Mouse (Mus musculus) MN1 (cell line): Measurements from ENCODE around the gene 1700056E22Rik.

ENCODE experiments used
- DNase-seq: peaks from one replicate; pipeline ENCODE4 v3.0.0-alpha.2; 2016; ENCODE audit warnings: low spot score

1700056E22Rik gene

GRCm38 (mm10) chr1:184034011-184034557, at the start of gene 1700056E22Rik:
1700056E22Rik (minus strand) TSS chr1:184034301.
- peak; percentile 100 for DNase-seq

DNA sequence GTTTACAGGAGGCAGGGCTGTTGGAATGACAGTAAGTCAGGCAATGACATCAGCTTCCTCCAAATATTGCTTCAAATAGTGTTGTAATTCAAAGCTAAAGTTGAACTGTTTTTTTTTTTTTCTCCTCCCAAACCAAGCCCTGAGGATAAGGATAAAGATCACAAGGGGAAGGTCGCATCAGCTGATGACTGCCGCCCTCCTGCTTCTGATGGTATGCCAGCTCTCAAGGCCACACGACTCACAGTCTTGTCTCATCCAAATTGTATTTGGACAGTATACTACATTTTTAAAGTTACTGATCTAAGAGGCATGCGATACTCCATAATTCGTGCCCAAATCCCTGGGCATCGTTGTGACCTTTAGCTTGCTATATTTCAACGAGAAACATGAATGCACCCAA, 49.1 kb upstream of the 1700056E22Rik start:
- no peak for DNase-seq

DNA sequence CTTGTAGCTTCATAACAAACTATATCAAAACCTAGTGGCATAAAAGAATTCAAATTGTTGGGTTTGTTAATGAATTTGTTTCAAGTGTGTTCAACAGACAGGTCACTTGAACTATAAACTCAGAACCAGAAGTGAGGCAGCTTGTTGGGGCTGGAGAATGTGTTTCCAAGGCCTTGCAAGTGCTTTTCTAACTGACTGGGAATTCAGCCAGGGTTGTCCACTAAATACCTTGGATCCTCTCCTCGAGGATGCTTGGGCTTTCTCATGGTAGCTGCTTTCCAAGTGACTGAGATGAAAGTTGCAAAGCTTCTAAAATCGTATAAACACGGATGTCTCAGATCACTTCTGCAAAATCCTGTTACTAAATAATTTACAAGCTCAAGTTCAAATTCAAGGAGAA, 48.6 kb upstream of the 1700056E22Rik start:
- DNase-seq = no peak

- DNase-seq = no peak
Measured at GRCm38 (mm10) chr1:184079304-184079703, 45.2 kb upstream of the 1700056E22Rik start.

- DNase-seq = no peak
Measured at GRCm38 (mm10) chr1:184076756-184077155, 42.7 kb upstream of the 1700056E22Rik start.

- no peak for DNase-seq
Measured at GRCm38 (mm10) chr1:184076065-184076464, 42.0 kb upstream of the 1700056E22Rik start.

DNA sequence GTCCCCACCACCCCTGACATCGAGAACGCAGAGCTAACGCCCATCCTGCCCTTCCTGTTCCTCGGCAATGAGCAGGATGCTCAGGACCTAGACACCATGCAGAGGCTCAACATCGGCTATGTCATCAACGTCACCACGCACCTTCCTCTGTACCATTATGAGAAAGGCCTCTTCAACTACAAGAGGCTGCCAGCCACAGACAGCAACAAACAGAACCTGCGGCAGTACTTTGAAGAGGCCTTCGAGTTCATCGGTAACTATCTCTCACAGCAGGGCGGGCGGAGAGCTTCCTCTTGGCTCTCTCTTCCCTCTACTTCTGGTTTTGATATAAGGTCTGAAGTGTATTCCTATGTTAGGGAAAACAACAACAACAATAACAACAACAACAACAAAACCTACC, 34.9 kb upstream of the 1700056E22Rik start:
- DNase-seq = no peak

DNA sequence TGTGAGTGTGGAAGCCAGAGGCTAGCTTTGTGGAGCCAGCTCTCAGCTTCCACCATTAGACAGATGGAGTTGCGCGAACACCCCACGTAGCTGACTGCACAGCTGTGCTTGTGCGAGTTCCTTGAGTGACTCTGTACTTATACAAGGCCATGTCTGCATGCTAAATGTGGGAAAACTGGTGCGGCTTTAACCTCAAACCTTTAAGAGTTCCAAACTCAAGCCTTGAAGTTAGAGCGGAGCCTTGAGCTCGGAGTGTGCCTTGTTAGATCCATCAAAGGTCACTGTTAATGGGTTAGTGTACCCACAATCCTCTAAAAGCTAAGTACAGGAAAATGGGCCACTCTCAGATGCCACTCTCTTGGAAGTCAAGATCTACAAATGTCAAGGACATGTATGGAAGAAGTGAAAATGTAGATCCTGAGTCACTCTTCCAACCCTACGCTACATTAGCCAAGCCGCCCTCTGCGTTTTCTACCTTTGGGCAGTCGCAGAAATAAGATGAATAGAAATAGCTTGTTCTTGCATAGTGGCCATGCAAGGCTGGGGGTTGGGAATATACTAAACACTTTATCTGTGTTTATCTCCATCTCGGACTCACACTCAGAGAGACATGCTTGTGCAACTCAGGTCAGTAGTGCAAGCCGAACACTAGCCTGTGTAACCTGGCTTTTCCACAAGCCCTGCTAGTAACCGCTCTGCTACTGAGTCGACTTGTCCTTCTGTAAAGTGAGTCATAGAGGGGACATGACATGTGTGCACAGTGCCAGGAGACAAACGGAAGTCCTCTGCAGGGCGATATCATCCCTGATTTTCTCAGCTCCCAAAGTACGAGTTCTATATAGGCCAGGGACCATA, 33.8 kb upstream of the 1700056E22Rik start:
- no peak for DNase-seq

GRCm38 (mm10) chr1:184066460-184067287, 32.6 kb upstream of the 1700056E22Rik start:
- no peak for DNase-seq

DNA sequence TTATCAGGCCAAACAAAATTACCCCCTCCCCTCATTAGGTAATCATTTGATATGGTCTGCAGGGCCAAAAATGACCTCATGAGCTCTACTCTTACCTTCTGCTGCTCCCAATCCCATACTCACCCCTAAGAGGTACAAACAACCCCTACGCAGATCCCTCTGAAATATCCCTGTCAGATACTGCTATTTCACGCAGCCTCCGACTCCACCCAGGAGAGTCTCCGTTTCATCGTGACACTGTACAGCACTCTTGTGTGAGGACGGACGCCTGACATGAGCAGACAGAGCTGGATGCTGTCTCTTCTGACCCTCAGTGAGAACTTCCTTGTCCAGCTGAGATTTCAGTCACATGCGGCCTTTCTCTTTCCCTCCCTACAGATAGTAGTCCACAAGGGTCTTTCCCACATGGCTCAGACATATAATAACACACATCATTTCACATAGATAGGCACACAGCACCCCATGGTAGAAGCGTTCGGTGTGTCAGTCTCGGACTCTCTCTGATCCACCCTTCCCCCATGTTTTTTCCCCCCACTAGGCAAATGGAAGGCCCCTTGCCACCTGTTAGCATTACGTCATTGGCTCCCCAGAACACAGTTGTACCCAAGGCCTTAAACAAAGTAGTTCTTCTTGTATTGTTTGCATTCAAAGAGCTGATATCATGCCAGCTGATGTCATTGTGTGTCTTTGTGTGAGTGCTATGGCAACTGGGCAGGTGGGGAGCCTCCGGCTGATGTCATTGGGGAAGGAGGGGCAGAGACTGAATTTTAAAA, 31.7 kb upstream of the 1700056E22Rik start:
- no peak for DNase-seq

DNA sequence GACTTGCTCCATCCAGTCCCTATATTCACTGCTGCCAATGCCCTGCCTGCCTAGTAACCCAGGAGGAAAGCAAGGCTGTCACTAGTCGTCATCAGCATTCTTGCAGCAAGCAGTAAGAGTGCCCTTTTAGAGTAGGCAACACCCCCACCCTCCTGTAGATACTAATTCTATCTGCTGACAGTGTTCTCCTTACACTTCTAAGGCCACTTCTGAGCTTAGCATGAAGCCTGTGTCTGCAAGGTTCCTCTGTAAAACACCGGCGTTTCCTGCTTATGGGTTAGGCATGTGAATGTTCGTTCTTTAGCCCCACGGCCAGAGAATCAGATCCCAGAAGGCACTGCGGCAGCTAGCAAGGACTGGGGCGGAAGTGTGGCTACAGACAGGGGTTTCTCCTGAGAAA, 30.2 kb upstream of the 1700056E22Rik start:
- DNase-seq = no peak

GRCm38 (mm10) chr1:184061901-184062300, 27.8 kb upstream of the 1700056E22Rik start:
- no peak for DNase-seq

GRCm38 (mm10) chr1:184060828-184061734, 27.0 kb upstream of the 1700056E22Rik start:
- no peak for DNase-seq

- DNase-seq = no peak
Measured at GRCm38 (mm10) chr1:184060381-184060780, 26.3 kb upstream of the 1700056E22Rik start.

- no peak for DNase-seq
Measured at GRCm38 (mm10) chr1:184059814-184060213, 25.7 kb upstream of the 1700056E22Rik start.

DNA sequence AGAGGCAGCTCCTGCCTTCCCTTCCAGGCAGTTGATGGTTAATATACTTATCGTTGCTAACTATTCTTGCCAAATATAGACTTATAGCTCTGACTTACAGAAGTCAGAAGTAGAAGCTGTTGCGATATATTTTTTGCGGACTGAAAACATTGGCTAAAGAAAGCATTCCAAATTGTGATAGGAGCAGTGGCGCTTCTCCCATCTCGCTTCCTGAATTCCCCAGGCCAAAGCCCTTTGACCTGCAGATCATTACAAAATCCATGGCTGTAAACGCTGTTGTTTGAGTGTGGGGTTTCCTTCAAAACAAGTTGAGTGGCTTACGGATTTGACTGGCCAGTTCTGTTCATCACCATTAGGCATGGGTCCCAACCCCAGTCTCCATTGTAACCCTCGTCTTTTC, 24.1 kb upstream of the 1700056E22Rik start:
- DNase-seq = no peak

GRCm38 (mm10) chr1:184054176-184054575, 20.1 kb upstream of the 1700056E22Rik start:
- DNase-seq = no peak

DNA sequence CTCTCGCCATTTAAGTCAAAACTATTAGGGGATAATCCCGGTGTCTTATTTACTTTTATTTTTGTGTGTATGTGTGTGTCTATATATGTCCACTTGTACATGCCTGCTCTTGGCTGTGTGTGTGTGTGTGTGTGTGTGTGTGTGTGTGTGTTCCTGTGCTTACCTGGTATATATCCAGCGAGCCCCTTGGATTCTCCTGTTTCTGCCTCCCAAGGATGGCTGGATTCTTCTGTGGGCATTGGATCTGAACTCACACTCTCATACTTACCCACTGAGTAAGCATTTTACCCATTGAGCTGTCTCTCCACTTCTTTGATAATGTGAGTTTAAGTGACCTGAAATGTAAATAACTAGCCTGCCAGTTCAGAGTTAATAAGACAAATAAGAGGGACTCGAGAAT, 19.6 kb upstream of the 1700056E22Rik start:
- no peak for DNase-seq

GRCm38 (mm10) chr1:184053141-184053540, 19.0 kb upstream of the 1700056E22Rik start:
- DNase-seq = no peak

DNA sequence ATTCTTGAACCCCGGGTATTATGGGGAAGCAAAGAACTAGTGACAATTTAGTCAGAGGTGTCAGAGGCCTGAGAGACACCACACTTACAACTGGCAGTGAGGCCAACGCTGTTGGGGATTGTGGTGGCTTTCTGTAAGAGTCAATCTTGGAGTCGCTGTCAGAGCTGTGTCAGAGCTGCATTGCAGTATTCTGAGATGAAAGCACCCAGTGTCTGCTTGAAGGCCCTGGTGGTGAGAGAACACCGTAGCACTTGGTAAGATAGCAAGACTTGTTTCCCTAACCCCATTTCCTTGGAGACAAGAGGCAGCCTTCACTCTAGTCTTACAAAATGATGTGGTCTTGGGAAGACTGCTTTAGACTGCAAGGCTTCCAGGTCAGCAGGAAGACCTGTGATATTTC, 18.2 kb upstream of the 1700056E22Rik start:
- peak; percentile 38 for DNase-seq

- peak; percentile 75 for DNase-seq
Measured at GRCm38 (mm10) chr1:184051824-184052223, 17.7 kb upstream of the 1700056E22Rik start.
